Mouse (Mus musculus) kidney, embryonic 15.5 days (tissue): ENCODE results near the gene Fhl3. TPM values are rescaled to one million over a fixed set of nuclear protein-coding genes. Genes with fewer than 3 reads are reported as not detected.

ENCODE experiments used
- ATAC-seq: fragments of 200-750 bp; cut with Nextera tagmentation; replicated peaks from 2 replicates; pipeline ENCODE4 v1.8.0; 2017; ENCODE audit warnings: moderate TSS enrichment; ENCODE audit not compliant: low FRiP score
- H3K27ac ChIP-seq: fragments of 300-500 bp; sonication (generic); 2 replicates; pipeline ENCODE4 v1.5.1; 2015; ENCODE audit warnings: mild to moderate bottlenecking, inconsistent platforms
- H3K27me3 ChIP-seq: fragments of 300-500 bp; sonication (generic); 2 replicates; pipeline ENCODE4 v1.6.1; 2015; ENCODE audit warnings: inconsistent platforms
- H3K36me3 ChIP-seq: fragments of 300-500 bp; sonication (generic); 2 replicates; pipeline ENCODE4 v1.6.1; 2015; ENCODE audit warnings: inconsistent platforms
- H3K4me1 ChIP-seq: fragments of 300-500 bp; sonication (generic); 2 replicates; pipeline ENCODE4 v1.6.1; 2015; ENCODE audit warnings: inconsistent platforms
- H3K4me2 ChIP-seq: fragments of 300-500 bp; sonication (generic); 2 replicates; pipeline ENCODE4 v1.6.1; 2015; ENCODE audit warnings: moderate library complexity, mild to moderate bottlenecking, inconsistent platforms
- H3K4me3 ChIP-seq: fragments of 300-500 bp; sonication (generic); replicated peaks from 2 replicates; pipeline ENCODE4 v1.5.1; 2015; ENCODE audit warnings: mild to moderate bottlenecking, inconsistent platforms
- H3K9ac ChIP-seq: fragments of 300-500 bp; sonication (generic); 2 replicates; pipeline ENCODE4 v1.6.1; 2015; ENCODE audit warnings: mild to moderate bottlenecking, inconsistent platforms
- H3K9me3 ChIP-seq: fragments of 300-500 bp; sonication (generic); replicated peaks from 2 replicates; pipeline ENCODE4 v1.6.1; 2016; ENCODE audit warnings: inconsistent platforms
- WGBS: fragments of 180-500 bp; shearing (Covaris S2); methylation state at CpG from one replicate; pipeline ENCODE4 v1.1.7; 2015; ENCODE audit warnings: mixed read lengths; 5-methylcytosine and 5-hydroxymethylcytosine counted together
- polyA plus RNA-seq: library from polyadenylated mRNA; unstranded; fragments of >200 nt; fragmentation: Nextera tagmentation; extraction: Ambion mirVana; gene quantifications from 2 replicates; pipeline ENCODE4 v1.2.1, GENCODE M21; 2015

The Fhl3 gene
- polyA plus RNA-seq, 1 experiment from 2014 or later = 12.4 TPM

DNA sequence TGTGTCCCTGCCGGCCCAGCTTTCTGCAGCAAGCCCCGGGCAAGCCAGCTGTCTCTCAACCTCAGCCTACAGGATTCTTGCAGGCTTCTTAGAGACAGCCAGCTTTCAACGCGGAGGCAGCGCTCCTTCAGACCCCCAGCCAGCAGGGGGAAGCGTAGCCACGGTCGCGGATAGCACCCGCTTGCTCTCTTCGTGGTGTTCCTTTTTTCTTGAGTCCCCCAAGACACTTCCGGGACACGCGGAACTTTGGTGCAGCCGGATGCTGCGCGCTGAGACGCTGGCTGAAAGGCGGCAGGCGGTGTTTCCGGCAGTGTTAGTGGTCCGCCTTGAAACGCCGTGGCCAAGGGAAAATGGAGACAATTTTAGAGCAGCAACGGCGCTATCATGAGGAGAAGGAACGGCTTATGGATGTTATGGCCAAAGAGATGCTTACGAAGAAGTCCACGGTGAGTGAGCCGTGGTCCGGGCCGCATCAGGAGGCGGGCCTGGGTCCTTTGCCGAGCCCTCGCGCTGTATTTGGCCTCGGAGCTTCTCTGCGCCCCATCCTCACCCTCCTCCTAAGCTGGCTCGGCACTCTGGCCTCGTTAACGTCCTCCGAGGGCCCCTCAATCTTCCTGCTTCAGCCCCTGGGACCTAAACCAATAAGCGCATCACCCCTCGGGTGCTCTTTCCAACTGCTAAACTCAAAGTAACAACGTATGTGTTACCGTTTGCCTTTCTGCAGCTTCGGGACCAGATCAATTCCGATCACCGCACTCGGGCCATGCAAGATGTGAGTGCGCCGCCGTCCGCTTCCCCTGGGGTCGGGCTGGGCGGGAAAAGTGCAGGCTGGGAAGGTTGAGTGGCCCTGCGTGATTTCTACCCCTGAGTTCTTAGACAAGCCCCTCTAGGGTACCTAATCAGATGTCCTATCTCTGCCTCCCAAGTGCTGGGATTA, 14.3 kb downstream of the Fhl3 start, which contains the start of gene Sf3a3:
Gene Sf3a3 (plus strand): TSS at position 232 of the 937 bp plus-strand sequence.
- peak within 1 kb of the TSS; percentile 95 for H3K9ac ChIP-seq
- under 1% methylated on average over 57 of the region's 57 CpGs for WGBS
- peak within 1 kb of the TSS; percentile 97 for H3K4me3 ChIP-seq
- peaks cover 41% of the 10 kb centered on the region for H3K36me3 ChIP-seq
- peak; percentile 90 for ATAC-seq
- no peaks in the 10 kb centered on the region for H3K9me3 ChIP-seq
- peak within 1 kb of the TSS; percentile 75 for H3K27ac ChIP-seq
- H3K4me1 ChIP-seq = peaks cover 27% of the 10 kb centered on the region
- H3K4me2 ChIP-seq = peak within 1 kb of the TSS; percentile 85
- H3K27me3 ChIP-seq = no peaks in the 10 kb centered on the region

GRCm38 (mm10) chr4:124719101-124719500, 18.6 kb downstream of the Fhl3 start:
- WGBS = 95% methylated on average over 4 of the region's 4 CpGs
- Histone ChIP-seq H3K4me2 (no peak overlapping the region), H3K27ac (no peak overlapping the region), H3K36me3 (peaks cover 84% of the 10 kb centered on the region), H3K4me1 (peaks cover 15% of the 10 kb centered on the region), H3K4me3 (no peak overlapping the region), H3K9ac (no peak overlapping the region), H3K27me3 (no peaks in the 10 kb centered on the region), H3K9me3 (no peaks in the 10 kb centered on the region)
- ATAC-seq = no peak

DNA sequence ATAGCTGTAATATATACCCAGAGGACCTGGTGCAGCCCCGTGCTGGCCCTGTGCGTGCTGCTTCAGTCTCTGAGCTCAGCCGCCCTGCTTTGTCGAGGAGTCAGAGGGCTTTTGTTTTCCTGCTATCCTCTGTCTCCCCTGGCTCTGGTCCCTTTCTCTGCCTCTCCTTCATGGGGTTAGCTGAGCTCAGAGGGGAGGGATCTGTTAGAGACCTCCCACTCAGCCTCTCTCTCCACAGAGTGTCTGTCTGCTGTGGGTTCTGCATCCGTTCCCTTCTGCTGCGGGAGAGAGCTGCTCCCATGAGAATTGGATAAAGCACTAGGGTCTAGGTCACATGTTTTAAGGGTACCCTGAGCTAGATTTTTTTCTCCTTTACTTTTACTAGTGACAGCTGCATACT, 25.6 kb downstream of the Fhl3 start:
- H3K9ac ChIP-seq = no peak overlapping the region
- WGBS = 87% methylated on average over 6 of the region's 6 CpGs
- no peak overlapping the region for H3K4me3 ChIP-seq
- H3K36me3 ChIP-seq = peaks cover 100% of the 10 kb centered on the region
- H3K4me2 ChIP-seq = no peak overlapping the region
- no peak overlapping the region for H3K27ac ChIP-seq
- H3K9me3 ChIP-seq = no peaks in the 10 kb centered on the region
- H3K4me1 ChIP-seq = no peaks in the 10 kb centered on the region
- no peaks in the 10 kb centered on the region for H3K27me3 ChIP-seq
- ATAC-seq = no peak

DNA sequence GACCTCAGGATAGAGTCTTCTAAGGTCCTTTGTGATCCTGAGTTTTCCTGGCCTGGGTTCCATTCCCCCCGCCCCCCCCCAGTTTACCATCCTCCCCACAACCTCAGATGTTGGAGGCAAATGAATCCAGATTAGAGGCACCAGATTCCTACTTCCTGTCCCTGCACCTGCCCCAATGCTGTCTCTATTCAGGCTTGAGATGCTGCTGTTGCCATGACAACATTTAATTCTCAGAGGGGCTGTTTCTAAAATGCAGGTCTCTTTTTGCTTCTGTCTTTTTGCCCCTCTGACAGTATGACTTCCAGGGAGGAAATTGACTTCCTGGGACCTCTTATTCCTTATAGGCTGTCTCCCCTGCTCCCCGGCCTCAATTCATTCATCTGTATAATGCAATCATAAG, 36.5 kb downstream of the Fhl3 start:
- no peak overlapping the region for H3K9ac ChIP-seq
- H3K27ac ChIP-seq = no peak overlapping the region
- peaks cover 20% of the 10 kb centered on the region for H3K36me3 ChIP-seq
- H3K27me3 ChIP-seq = no peaks in the 10 kb centered on the region
- H3K4me2 ChIP-seq = no peak overlapping the region
- ATAC-seq = no peak
- peaks cover 7% of the 10 kb centered on the region for H3K4me1 ChIP-seq
- H3K4me3 ChIP-seq = no peak overlapping the region
- WGBS = 73% methylated on average over 2 of the region's 2 CpGs
- H3K9me3 ChIP-seq = no peaks in the 10 kb centered on the region

DNA sequence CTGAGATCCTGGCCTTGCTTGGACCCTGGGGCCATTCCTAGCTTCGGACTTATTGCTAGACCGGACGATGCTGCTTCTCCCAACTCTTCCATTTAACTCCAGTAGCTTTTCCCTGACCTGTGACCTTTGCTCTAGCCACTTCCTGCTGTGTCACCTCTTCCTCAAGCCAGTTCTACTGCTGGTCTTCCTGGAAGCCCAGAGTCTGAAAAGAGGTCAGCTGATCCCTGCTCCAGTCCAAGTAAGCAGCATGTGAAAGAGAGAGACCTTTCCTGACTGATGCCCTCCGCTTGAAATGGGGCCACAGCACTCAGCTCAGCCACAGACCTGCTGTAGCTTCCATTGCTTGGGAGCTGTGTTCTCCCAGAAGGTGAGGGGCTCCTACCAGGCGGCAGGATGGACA, 37.0 kb downstream of the Fhl3 start:
- H3K4me3 ChIP-seq = no peak overlapping the region
- WGBS = 71% methylated on average over 5 of the region's 5 CpGs
- H3K36me3 ChIP-seq = peaks cover 14% of the 10 kb centered on the region
- no peaks in the 10 kb centered on the region for H3K9me3 ChIP-seq
- H3K9ac ChIP-seq = no peak overlapping the region
- H3K27me3 ChIP-seq = no peaks in the 10 kb centered on the region
- no peak overlapping the region for H3K27ac ChIP-seq
- peaks cover 12% of the 10 kb centered on the region for H3K4me1 ChIP-seq
- ATAC-seq = no peak
- H3K4me2 ChIP-seq = no peak overlapping the region

DNA sequence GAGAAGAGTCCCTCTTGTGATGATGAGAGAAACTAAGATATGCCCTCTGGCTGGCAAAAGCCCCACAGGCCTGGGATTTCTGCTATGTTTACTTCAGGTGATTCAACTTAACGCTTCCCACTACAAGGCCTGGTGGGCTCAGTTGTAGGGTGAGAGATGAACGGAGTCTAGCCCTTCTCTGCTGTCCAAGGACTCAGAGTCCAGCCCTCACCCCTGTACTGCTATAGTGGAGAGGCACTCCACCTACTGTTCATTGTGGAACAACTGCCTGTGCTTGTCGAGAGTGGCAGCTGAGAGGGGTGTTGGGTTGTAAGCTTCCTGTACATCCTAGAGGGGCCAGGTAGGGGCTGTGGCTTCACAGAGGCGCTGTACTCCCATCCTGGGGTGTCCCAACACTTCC, 37.5 kb downstream of the Fhl3 start:
- 56% methylated on average over 4 of the region's 4 CpGs for WGBS
- peaks cover 9% of the 10 kb centered on the region for H3K36me3 ChIP-seq
- H3K27me3 ChIP-seq = no peaks in the 10 kb centered on the region
- no peak overlapping the region for H3K9ac ChIP-seq
- no peaks in the 10 kb centered on the region for H3K9me3 ChIP-seq
- H3K4me3 ChIP-seq = no peak overlapping the region
- H3K4me1 ChIP-seq = peaks cover 16% of the 10 kb centered on the region
- no peak for ATAC-seq
- no peak overlapping the region for H3K4me2 ChIP-seq
- no peak overlapping the region for H3K27ac ChIP-seq

- H3K27me3 ChIP-seq = no peaks in the 10 kb centered on the region
These were observed 38.3 kb downstream of the Fhl3 start for GRCm38 (mm10) chr4:124738783-124739182.

GRCm38 (mm10) chr4:124741376-124742343, 41.2 kb downstream of the Fhl3 start, which contains the start of gene Inpp5b:
Inpp5b (plus strand) TSS chr4:124741850.
- Histone ChIP-seq H3K9ac (peak within 1 kb of the TSS; percentile 62), H3K36me3 (peaks cover 9% of the 10 kb centered on the region), H3K27me3 (no peaks in the 10 kb centered on the region), H3K9me3 (no peaks in the 10 kb centered on the region), H3K4me3 (peak within 1 kb of the TSS; percentile 71), H3K4me1 (peaks cover 16% of the 10 kb centered on the region), H3K27ac (peak within 1 kb of the TSS; percentile 71), H3K4me2 (peak within 1 kb of the TSS; percentile 77)
- ATAC-seq = peak; percentile 94
- 11% methylated on average over 25 of the region's 25 CpGs for WGBS

More at GRCm38 (mm10) chr4:124738783-124739182, 38.3 kb downstream of the Fhl3 start:
- H3K27ac ChIP-seq = no peak overlapping the region
- peaks cover 16% of the 10 kb centered on the region for H3K4me1 ChIP-seq
- H3K9ac ChIP-seq = no peak overlapping the region
- no peak overlapping the region for H3K4me2 ChIP-seq
- peaks cover 1% of the 10 kb centered on the region; the same call in 1 of the 2 replicates for H3K36me3 ChIP-seq
- ATAC-seq = no peak
- 45% methylated on average over 1 of the region's 1 CpGs for WGBS
- no peak overlapping the region for H3K4me3 ChIP-seq
- H3K9me3 ChIP-seq = no peaks in the 10 kb centered on the region

GRCm38 (mm10) chr4:124742839-124743238, 42.3 kb downstream of the Fhl3 start:
- 88% methylated on average over 11 of the region's 11 CpGs for WGBS
- peak overlapping the region; percentile 77; the same call in 1 of the 2 replicates for H3K4me2 ChIP-seq
- ATAC-seq = no peak
- no peak overlapping the region for H3K27ac ChIP-seq
- H3K4me3 ChIP-seq = peak overlapping the region; percentile 71; the same call in 1 of the 2 replicates
- no peak overlapping the region for H3K9ac ChIP-seq
- no peaks in the 10 kb centered on the region for H3K27me3 ChIP-seq
- H3K4me1 ChIP-seq = peaks cover 16% of the 10 kb centered on the region
- peaks cover 10% of the 10 kb centered on the region for H3K36me3 ChIP-seq
- no peaks in the 10 kb centered on the region for H3K9me3 ChIP-seq

GRCm38 (mm10) chr4:124746577-124746976, 46.1 kb downstream of the Fhl3 start:
- no peaks in the 10 kb centered on the region for H3K27me3 ChIP-seq
- ATAC-seq = no peak
- H3K4me3 ChIP-seq = no peak overlapping the region
- no peak overlapping the region for H3K27ac ChIP-seq
- no peaks in the 10 kb centered on the region for H3K9me3 ChIP-seq
- H3K36me3 ChIP-seq = peaks cover 10% of the 10 kb centered on the region
- WGBS = 81% methylated on average over 7 of the region's 7 CpGs
- peaks cover 19% of the 10 kb centered on the region for H3K4me1 ChIP-seq
- H3K4me2 ChIP-seq = no peak overlapping the region
- no peak overlapping the region for H3K9ac ChIP-seq

DNA sequence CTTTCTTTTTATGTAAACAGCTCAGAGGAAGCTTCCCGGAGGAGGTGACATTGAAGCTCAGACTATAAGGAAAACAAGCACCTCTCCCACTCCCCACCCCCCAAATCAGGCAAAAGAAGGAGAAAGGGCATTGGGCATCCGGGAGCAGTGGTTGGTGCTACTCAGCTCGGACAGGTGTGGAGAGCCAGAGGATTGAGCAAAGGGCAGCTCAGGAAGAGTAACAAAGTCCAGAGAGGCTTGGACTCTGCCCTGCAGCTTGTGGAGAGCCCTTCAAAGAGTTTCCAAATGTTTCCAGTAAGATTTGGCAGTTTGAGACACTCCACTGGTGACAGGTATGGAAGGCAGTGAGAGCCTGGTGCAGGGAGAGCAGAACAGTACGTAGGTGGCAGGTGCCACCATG, 47.4 kb downstream of the Fhl3 start:
- Histone ChIP-seq H3K27me3 (no peaks in the 10 kb centered on the region), H3K4me1 (peaks cover 18% of the 10 kb centered on the region), H3K27ac (no peak overlapping the region), H3K36me3 (peaks cover 10% of the 10 kb centered on the region), H3K4me2 (no peak overlapping the region), H3K9me3 (no peaks in the 10 kb centered on the region), H3K4me3 (no peak overlapping the region), H3K9ac (no peak overlapping the region)
- ATAC-seq = no peak
- WGBS = 68% methylated on average over 4 of the region's 4 CpGs
